Mouse (Mus musculus): ENCODE measurements at regions not wholly inside any gene's neighbourhood (a gene's known extent, or its start where the extent isn't known, plus 50 kb on each side); places are given as distances from the start of the nearest gene placed in this dataset.

DNA sequence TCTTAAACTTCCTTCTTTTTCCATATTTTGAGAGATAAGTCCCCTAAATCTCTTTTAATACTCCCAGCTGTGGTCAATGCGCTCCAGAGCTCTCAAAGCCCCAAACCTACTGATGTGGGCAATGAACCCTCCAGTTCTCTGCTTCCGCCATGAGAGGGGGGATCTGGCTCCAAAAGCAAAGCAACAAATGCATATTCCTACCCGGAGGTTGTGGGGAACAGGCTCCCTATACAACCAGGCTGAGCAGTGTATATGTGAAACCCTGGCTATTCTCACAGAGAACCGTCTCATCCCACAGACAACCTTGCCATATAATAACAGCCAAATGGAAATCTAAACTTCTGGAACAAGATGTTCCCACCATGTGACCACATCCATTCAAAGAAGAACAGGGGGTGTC is 330.4 kb downstream of the Tns1 start:
- no peak for ATAC-seq (ENCODE audit: low FRiP score)
- Histone ChIP-seq H3K4me2 (no peak overlapping the region), H3K27me3 (no peaks in the 10 kb centered on the region), H3K4me1 (replicated peaks) (no peaks in the 10 kb centered on the region), H3K9me3 (no peaks in the 10 kb centered on the region), H3K9ac (no peak overlapping the region), H3K27ac (no peak overlapping the region), H3K36me3 (no peaks in the 10 kb centered on the region), H3K4me3 (no peak overlapping the region)
- WGBS = 91% methylated on average over 4 of the region's 4 CpGs

DNA sequence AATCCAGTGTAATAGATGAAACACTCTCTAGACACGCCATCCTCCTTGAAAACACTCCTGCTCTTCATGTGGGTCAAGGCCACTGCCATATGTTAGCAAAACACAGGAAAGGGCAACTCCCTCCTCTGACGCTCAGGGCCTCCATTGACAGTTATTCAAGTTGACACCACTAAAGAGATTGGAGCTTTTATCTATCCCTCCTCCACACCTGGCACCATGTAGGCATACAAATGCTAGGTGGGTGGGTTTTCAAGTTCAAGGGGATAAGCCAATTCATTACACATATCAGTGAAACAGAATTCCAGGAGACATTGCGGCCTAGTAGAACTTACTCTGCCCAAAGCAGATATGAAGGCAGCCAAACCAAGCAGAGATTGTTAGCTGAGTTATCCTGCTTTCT is 331.0 kb downstream of the Tns1 start:
- Histone ChIP-seq H3K36me3 (no peaks in the 10 kb centered on the region), H3K27ac (no peak overlapping the region), H3K4me3 (no peak overlapping the region), H3K9me3 (no peaks in the 10 kb centered on the region), H3K4me1 (replicated peaks) (no peaks in the 10 kb centered on the region), H3K9ac (no peak overlapping the region), H3K27me3 (no peaks in the 10 kb centered on the region), H3K4me2 (no peak overlapping the region)
- 84% methylated on average over 3 of the region's 3 CpGs for WGBS
- ATAC-seq (ENCODE audit: low FRiP score) = no peak

DNA sequence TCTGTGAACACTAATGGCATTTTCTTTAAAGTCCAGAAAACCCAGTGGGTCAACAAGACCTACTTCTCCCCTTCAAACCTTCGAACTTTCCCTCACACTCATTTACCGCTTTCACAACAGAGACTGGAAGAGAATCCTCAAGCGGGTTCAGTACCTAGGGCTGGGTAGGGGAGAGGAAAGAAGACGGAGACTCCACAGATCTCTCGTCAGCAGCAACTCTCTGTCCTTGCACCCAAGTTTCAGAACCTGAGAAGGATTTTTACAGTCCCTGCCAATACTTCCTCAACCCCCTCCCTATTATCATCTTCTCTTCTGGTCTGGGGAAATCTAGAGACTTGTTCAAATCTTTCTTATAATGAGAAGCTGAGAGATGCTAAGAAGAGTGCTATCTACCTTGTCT is 331.9 kb downstream of the Tns1 start:
- Histone ChIP-seq H3K27me3 (no peaks in the 10 kb centered on the region), H3K36me3 (no peaks in the 10 kb centered on the region), H3K9me3 (no peaks in the 10 kb centered on the region), H3K4me2 (no peak overlapping the region), H3K9ac (no peak overlapping the region), H3K4me3 (no peak overlapping the region), H3K4me1 (replicated peaks) (peaks cover 3% of the 10 kb centered on the region; the same call in 1 of the 2 replicates), H3K27ac (no peak overlapping the region)
- no peak for ATAC-seq (ENCODE audit: low FRiP score)
- WGBS = 93% methylated on average over 5 of the region's 5 CpGs

DNA sequence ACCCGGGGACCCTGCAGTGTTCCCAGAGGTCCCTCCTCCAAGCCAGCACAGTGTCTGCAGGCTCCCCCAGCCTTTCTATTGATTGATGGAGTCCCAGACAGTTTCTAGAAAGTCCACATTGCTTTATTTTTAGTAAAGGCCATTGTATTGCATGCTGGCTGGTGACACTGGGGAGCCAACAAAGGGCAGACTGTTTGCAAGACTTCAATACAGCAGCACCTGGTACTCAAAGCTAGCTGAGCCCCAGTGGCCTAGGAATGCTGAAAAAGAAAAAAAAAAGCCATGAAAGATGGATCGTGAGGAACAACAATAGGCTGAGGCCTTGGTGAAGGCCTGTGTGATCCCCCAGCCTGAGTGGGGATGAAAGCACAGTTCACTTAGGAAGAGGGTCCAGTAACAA is 336.6 kb downstream of the Tns1 start:
- WGBS = 19% methylated on average over 2 of the region's 2 CpGs
- no peak for ATAC-seq (ENCODE audit: low FRiP score)
- Histone ChIP-seq H3K4me1 (replicated peaks) (peaks cover 3% of the 10 kb centered on the region; the same call in 1 of the 2 replicates), H3K9ac (no peak overlapping the region), H3K9me3 (no peaks in the 10 kb centered on the region), H3K4me3 (no peak overlapping the region), H3K27me3 (no peaks in the 10 kb centered on the region), H3K4me2 (no peak overlapping the region), H3K27ac (no peak overlapping the region), H3K36me3 (no peaks in the 10 kb centered on the region)

DNA sequence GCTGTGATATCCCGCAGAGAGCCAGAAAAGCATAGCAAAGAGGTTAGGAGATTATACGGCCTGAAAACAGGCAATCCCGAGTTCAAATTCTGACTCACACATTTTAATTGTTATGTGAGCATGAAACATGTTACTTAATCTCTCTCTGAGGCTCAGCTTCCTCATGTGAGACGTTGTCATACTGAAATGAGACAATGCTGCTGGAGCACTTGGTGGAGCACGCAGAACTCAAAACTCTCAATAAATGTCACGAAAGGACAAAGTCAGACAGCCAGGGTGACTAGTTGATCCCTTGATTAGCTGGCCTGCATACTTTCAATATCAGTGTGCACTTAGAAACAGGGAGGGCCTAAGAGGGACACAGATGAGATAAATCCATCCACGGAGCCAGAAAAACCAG is 337.0 kb downstream of the Tns1 start:
- Histone ChIP-seq H3K4me3 (no peak overlapping the region), H3K4me1 (replicated peaks) (peaks cover 3% of the 10 kb centered on the region; the same call in 1 of the 2 replicates), H3K4me2 (no peak overlapping the region), H3K27me3 (no peaks in the 10 kb centered on the region), H3K36me3 (no peaks in the 10 kb centered on the region), H3K9me3 (no peaks in the 10 kb centered on the region), H3K9ac (no peak overlapping the region), H3K27ac (no peak overlapping the region)
- no peak for ATAC-seq (ENCODE audit: low FRiP score)
- WGBS = 71% methylated on average over 7 of the region's 7 CpGs

DNA sequence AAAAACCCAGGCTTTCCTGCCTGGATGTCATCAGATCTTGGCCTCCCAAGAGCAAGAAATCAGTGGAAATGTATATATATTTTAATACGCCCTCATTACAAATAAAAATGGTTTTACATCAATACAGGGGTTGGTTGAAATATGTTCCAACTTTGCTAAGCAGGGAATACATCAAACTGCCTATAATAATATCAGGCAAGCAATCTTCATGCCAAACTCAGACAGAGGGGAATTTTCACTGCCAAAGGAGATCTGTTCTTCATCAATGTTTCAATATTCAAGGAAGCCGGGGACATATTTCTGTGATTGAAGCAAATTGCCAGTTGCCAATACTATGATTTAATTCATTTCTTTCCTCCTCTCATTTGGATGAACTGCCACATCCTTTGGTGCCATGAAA is 340.9 kb downstream of the Tns1 start:
- Histone ChIP-seq H3K9me3 (no peaks in the 10 kb centered on the region), H3K4me3 (no peak overlapping the region), H3K9ac (no peak overlapping the region), H3K4me1 (replicated peaks) (peaks cover 3% of the 10 kb centered on the region; the same call in 1 of the 2 replicates), H3K27ac (no peak overlapping the region), H3K27me3 (no peaks in the 10 kb centered on the region), H3K4me2 (no peak overlapping the region), H3K36me3 (no peaks in the 10 kb centered on the region)
- 95% methylated on average over 2 of the region's 2 CpGs for WGBS
- no peak for ATAC-seq (ENCODE audit: low FRiP score)

DNA sequence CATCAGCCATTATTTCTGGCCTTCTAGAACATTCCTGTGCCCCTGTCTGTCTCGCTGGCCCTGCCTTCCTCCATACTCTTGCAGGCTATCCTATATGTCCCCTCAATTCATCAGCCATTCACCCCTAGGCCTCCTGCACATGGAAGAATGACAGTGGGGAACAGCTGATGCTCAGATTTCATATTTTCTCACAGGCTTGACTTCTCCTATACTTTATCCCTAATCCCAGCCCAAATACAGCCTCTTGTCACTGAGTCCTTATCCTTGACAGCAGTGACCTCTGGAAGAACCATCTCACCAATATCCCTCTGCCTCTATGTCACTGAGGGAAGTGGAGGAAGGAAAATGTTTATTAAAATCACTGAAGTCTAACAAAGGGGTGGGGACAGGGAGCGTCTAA is 341.4 kb downstream of the Tns1 start:
- no peak overlapping the region for H3K27ac ChIP-seq
- H3K4me1 ChIP-seq (replicated peaks) = peaks cover 3% of the 10 kb centered on the region; the same call in 1 of the 2 replicates
- no peak overlapping the region for H3K9ac ChIP-seq
- H3K4me3 ChIP-seq = no peak overlapping the region
- no peaks in the 10 kb centered on the region for H3K27me3 ChIP-seq
- H3K9me3 ChIP-seq = no peaks in the 10 kb centered on the region
- H3K4me2 ChIP-seq = no peak overlapping the region
- WGBS = 95% methylated on average over 2 of the region's 2 CpGs
- H3K36me3 ChIP-seq = no peaks in the 10 kb centered on the region
- ATAC-seq (ENCODE audit: low FRiP score) = no peak

DNA sequence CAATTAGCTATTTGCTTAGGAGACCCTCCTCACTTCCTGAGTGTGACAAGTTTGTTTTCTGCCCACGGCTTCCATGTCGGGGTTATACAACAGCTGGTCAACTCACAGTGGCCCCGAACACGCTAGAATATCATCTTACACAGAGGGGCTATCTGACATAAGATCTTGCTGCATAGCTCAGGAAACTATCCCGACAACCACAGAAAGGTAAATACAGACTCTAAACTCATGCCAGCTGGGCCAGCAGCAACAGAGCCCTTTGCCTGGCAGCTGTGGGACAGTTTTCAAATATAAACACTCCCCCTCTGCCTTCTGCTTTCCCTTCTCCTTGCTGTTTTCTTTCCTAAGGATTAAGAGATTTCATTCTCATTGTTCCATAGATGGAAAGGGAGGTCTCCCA is 352.5 kb downstream of the Tns1 start:
- Histone ChIP-seq H3K4me2 (no peak overlapping the region), H3K9ac (no peak overlapping the region), H3K27ac (no peak overlapping the region), H3K4me3 (no peak overlapping the region), H3K36me3 (no peaks in the 10 kb centered on the region), H3K9me3 (no peaks in the 10 kb centered on the region), H3K4me1 (replicated peaks) (no peaks in the 10 kb centered on the region), H3K27me3 (no peaks in the 10 kb centered on the region)
- 87% methylated on average over 5 of the region's 5 CpGs for WGBS
- ATAC-seq (ENCODE audit: low FRiP score) = no peak

DNA sequence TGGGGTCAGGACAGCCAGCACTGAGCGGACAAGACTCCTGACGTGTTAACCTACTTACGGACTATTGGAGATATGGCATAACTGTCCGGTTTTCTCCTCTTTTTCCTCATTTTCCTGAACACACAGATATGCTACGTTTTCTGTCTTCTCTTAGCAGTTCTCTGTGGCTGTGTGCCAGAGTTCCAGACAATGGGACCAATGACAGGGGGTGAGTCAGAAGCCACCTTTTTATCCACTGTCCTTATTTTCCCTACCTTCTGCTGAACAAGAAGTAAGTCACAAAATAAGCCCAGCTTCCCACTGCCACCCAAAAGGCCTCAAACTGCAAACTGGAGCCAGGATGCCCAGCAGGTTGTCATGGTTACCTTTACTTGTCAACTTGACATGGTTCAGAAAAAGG is 353.6 kb downstream of the Tns1 start:
- 83% methylated on average over 5 of the region's 5 CpGs for WGBS
- H3K9me3 ChIP-seq = no peaks in the 10 kb centered on the region
- ATAC-seq (ENCODE audit: low FRiP score) = no peak
- H3K27ac ChIP-seq = no peak overlapping the region
- H3K36me3 ChIP-seq = no peaks in the 10 kb centered on the region
- H3K9ac ChIP-seq = no peak overlapping the region
- H3K4me2 ChIP-seq = no peak overlapping the region
- H3K4me3 ChIP-seq = no peak overlapping the region
- H3K27me3 ChIP-seq = no peaks in the 10 kb centered on the region
- no peaks in the 10 kb centered on the region for H3K4me1 ChIP-seq (replicated peaks)

DNA sequence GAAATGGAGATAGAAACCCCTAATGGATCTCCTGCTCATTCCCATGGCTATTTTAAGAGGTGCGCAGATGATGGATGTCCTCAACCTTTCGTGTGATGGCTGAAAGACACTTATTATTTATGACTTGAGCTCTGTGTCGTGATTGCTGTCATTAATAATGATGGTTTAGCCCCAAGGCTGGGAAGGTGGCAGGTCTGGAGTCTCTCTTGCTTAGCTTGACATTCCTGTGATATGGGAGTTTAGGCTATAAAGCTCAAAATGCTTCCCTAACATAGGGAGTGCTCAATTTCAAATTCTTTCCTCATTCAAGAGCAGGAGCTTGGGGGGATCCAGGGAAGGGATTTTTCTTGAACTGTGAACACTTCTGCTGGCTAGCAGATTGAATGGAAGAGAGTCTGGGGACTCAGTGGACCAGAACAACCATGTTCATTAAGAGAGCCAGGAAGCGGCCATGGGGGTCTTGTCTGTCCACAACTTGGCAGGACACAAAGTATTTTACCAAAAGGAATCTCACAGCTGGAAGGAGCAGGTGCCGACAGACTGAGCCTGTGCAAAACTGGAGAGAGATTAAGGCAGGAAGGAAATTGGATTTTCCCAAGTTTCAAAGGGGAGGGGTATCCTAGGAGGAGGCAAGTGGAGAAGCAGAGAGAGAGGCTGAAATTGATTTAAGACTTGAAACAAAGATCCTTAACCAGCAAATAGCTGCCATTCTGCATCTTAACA is 359.5 kb downstream of the Tns1 start:
- Histone ChIP-seq H3K36me3 (no peaks in the 10 kb centered on the region), H3K27me3 (no peaks in the 10 kb centered on the region), H3K27ac (peak overlapping the region; percentile 77), H3K9ac (no peak overlapping the region), H3K9me3 (no peaks in the 10 kb centered on the region), H3K4me3 (no peak overlapping the region), H3K4me2 (no peak overlapping the region), H3K4me1 (replicated peaks) (peaks cover 5% of the 10 kb centered on the region; the same call in 1 of the 2 replicates)
- WGBS = 55% methylated on average over 5 of the region's 5 CpGs
- no peak; the same call in 1 of the 2 replicates for ATAC-seq (ENCODE audit: low FRiP score)

DNA sequence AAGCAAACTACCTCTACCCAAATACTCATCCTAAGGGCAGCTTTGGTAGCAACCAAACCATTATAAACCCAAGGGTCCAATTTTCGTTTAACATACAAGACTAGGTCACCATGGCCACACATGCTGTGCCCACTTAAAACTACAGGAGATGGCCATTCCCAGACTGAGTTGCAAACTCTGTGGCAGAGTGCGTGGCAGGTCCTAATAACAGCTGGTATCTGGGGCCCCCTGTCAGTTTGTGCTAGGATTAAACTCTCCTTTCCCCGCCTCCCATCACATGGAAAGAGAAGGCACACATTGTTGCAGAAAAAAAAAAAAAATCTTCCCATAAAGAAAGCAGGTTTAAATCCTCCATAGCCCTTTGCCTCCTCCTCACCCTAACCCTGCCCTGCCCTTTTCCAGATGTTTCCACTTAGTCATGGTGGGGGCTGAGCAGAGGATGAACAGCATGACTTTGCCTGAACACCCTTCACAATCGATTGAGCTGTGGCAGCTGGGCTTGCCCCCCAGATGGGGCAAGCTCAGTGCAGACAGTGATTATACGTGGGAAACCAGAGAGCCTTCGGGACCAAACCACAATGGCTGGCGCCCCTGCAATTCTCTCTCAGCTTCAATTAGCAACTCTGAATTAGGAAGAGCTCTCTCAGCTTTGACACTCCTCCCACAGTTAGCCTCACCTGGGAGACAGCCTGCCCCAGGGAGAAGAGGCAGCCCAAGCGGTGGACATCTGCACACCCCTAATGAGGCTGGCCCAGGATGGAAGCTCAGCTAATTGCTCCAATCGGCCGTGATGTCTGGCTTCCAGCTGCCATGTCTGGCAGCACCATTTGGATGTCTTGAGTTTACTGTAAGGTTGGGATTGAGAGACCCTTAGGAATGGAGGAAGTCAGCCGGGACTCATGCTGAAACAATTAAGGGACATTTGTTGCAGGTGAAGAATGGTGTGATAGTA is 365.9 kb downstream of the Tns1 start:
- Histone ChIP-seq H3K4me1 (replicated peaks) (peaks cover 6% of the 10 kb centered on the region), H3K9me3 (no peaks in the 10 kb centered on the region), H3K27ac (peak overlapping the region; percentile 5; the same call in 1 of the 2 replicates), H3K4me3 (no peak overlapping the region), H3K27me3 (no peaks in the 10 kb centered on the region), H3K36me3 (no peaks in the 10 kb centered on the region), H3K4me2 (no peak overlapping the region), H3K9ac (no peak overlapping the region)
- 34% methylated on average over 11 of the region's 11 CpGs for WGBS
- ATAC-seq (ENCODE audit: low FRiP score) = peak; percentile 82

DNA sequence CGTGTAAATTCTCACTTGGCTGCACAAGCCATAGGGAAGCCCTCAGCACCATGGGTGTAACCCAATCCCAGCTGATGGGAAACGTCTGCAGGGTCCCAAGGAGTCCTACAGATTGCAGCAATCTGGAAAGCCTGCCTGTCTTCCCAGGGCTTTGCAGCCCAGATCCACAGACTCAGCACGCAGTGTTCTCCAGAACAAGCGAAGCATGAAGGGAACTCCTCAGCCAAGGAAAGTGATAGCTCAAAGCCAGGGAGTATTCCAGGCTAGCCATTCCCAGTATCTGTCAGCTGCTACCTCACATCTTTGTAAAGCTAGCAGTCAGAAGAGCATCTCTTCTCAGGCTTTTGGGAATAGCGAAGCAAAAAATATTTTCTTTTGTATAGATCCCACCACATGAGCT is 368.5 kb downstream of the Tns1 start:
- WGBS = 62% methylated on average over 5 of the region's 5 CpGs
- ATAC-seq (ENCODE audit: low FRiP score) = no peak
- no peak overlapping the region for H3K27ac ChIP-seq
- H3K4me1 ChIP-seq (replicated peaks) = peaks cover 6% of the 10 kb centered on the region
- H3K36me3 ChIP-seq = no peaks in the 10 kb centered on the region
- no peaks in the 10 kb centered on the region for H3K9me3 ChIP-seq
- H3K4me2 ChIP-seq = no peak overlapping the region
- H3K4me3 ChIP-seq = no peak overlapping the region
- H3K9ac ChIP-seq = no peak overlapping the region
- no peaks in the 10 kb centered on the region for H3K27me3 ChIP-seq

All from hindbrain, embryonic 13.5 days (tissue).